Mouse (Mus musculus): Measurements from ENCODE around the gene Becn1. TPM values are rescaled to one million over a fixed set of nuclear protein-coding genes. Genes with fewer than 3 reads are reported as not detected.
A peak's percentile ranks its signal among the peaks of the same experiment; 100 is the strongest.

Becn1 gene
- polyA plus RNA-seq, 1 experiment = 103 TPM

- H3K4me3 ChIP-seq (ENCODE audit: insufficient read depth, poor library complexity, severe bottlenecking) = no peak overlapping the region
- H3K79me3 ChIP-seq (ENCODE audit: low read depth) = no peaks in the 10 kb centered on the region
- no peaks in the 10 kb centered on the region for H3K79me2 ChIP-seq (ENCODE audit: control insufficient read depth, insufficient read depth)
- no peak for TF ChIP-seq MAX (IDR thresholded peaks at IDR 0.05)
- TF ChIP-seq CEBPB (IDR thresholded peaks at IDR 0.05; ENCODE audit: low read depth) = no peak
- TF ChIP-seq FOSL1 (IDR thresholded peaks at IDR 0.05; ENCODE audit: insufficient read depth, low read length, poor library complexity, severe bottlenecking) = no peak
- TF ChIP-seq MYOD1 (IDR thresholded peaks at IDR 0.05; ENCODE audit: control insufficient read depth, insufficient read length, low read depth) = no peak
- TF ChIP-seq MYOG (IDR thresholded peaks at IDR 0.05; ENCODE audit: control insufficient read depth, extremely low read depth, insufficient read length) = no peak
- no peak for TF ChIP-seq USF1 (IDR thresholded peaks at IDR 0.05; ENCODE audit: low read depth)
- no peak for TF ChIP-seq CTCF (IDR thresholded peaks at IDR 0.05; ENCODE audit: control insufficient read depth, insufficient read depth, insufficient read length)
- no peak overlapping the region for H3ac ChIP-seq (ENCODE audit: control insufficient read depth, insufficient read length, low read depth)
- no peaks in the 10 kb centered on the region for H3K36me3 ChIP-seq (ENCODE audit: control insufficient read depth, insufficient read depth)
- peaks cover 11% of the 10 kb centered on the region for H3K27me3 ChIP-seq (ENCODE audit: control insufficient read depth, insufficient read depth, insufficient read length)
Measured at GRCm38 (mm10) chr11:101347083-101347775, 45.1 kb upstream of the Becn1 start.

- Histone ChIP-seq H3ac (ENCODE audit: control insufficient read depth, insufficient read length, low read depth) (peak overlapping the region; percentile 18), H3K36me3 (ENCODE audit: control insufficient read depth, insufficient read depth) (no peaks in the 10 kb centered on the region), H3K27me3 (ENCODE audit: control insufficient read depth, insufficient read depth, insufficient read length) (peaks cover 4% of the 10 kb centered on the region), H3K79me3 (ENCODE audit: low read depth) (no peaks in the 10 kb centered on the region), H3K79me2 (ENCODE audit: control insufficient read depth, insufficient read depth) (no peaks in the 10 kb centered on the region), H3K4me3 (ENCODE audit: insufficient read depth, poor library complexity, severe bottlenecking) (no peak overlapping the region)
- TF ChIP-seq MYOD1 (IDR thresholded peaks at IDR 0.05; ENCODE audit: control insufficient read depth, insufficient read length, low read depth) (no peak), MAX (IDR thresholded peaks at IDR 0.05) (no peak), MYOG (IDR thresholded peaks at IDR 0.05; ENCODE audit: control insufficient read depth, extremely low read depth, insufficient read length) (no peak), CTCF (IDR thresholded peaks at IDR 0.05; ENCODE audit: control insufficient read depth, insufficient read depth, insufficient read length) (no peak), CEBPB (IDR thresholded peaks at IDR 0.05; ENCODE audit: low read depth) (no peak), USF1 (IDR thresholded peaks at IDR 0.05; ENCODE audit: low read depth) (no peak), FOSL1 (IDR thresholded peaks at IDR 0.05; ENCODE audit: insufficient read depth, low read length, poor library complexity, severe bottlenecking) (no peak)
Measured at GRCm38 (mm10) chr11:101338123-101338760, 36.2 kb upstream of the Becn1 start.

- Histone ChIP-seq H3K36me3 (ENCODE audit: control insufficient read depth, insufficient read depth) (no peaks in the 10 kb centered on the region), H3K79me3 (ENCODE audit: low read depth) (no peaks in the 10 kb centered on the region), H3ac (ENCODE audit: control insufficient read depth, insufficient read length, low read depth) (no peak overlapping the region), H3K79me2 (ENCODE audit: control insufficient read depth, insufficient read depth) (no peaks in the 10 kb centered on the region), H3K4me3 (ENCODE audit: insufficient read depth, poor library complexity, severe bottlenecking) (no peak overlapping the region), H3K27me3 (ENCODE audit: control insufficient read depth, insufficient read depth, insufficient read length) (no peaks in the 10 kb centered on the region)
- TF ChIP-seq MYOG (IDR thresholded peaks at IDR 0.05; ENCODE audit: control insufficient read depth, extremely low read depth, insufficient read length) = no peak
- TF ChIP-seq CEBPB (IDR thresholded peaks at IDR 0.05; ENCODE audit: low read depth) = no peak
- no peak for TF ChIP-seq FOSL1 (IDR thresholded peaks at IDR 0.05; ENCODE audit: insufficient read depth, low read length, poor library complexity, severe bottlenecking)
- TF ChIP-seq MYOD1 (IDR thresholded peaks at IDR 0.05; ENCODE audit: control insufficient read depth, insufficient read length, low read depth) = no peak
- TF ChIP-seq CTCF (IDR thresholded peaks at IDR 0.05; ENCODE audit: control insufficient read depth, insufficient read depth, insufficient read length) = no peak
- no peak for TF ChIP-seq USF1 (IDR thresholded peaks at IDR 0.05; ENCODE audit: low read depth)
- TF ChIP-seq MAX (IDR thresholded peaks at IDR 0.05) = no peak
Measured at GRCm38 (mm10) chr11:101335685-101336084, 33.6 kb upstream of the Becn1 start.

- H3K27me3 ChIP-seq (ENCODE audit: control insufficient read depth, insufficient read depth, insufficient read length) = no peaks in the 10 kb centered on the region
- no peak overlapping the region for H3K4me3 ChIP-seq (ENCODE audit: insufficient read depth, poor library complexity, severe bottlenecking)
- H3ac ChIP-seq (ENCODE audit: control insufficient read depth, insufficient read length, low read depth) = no peak overlapping the region
- TF ChIP-seq MAX (IDR thresholded peaks at IDR 0.05) = no peak
- TF ChIP-seq MYOD1 (IDR thresholded peaks at IDR 0.05; ENCODE audit: control insufficient read depth, insufficient read length, low read depth) = no peak
- no peak for TF ChIP-seq CTCF (IDR thresholded peaks at IDR 0.05; ENCODE audit: control insufficient read depth, insufficient read depth, insufficient read length)
- no peak for TF ChIP-seq CEBPB (IDR thresholded peaks at IDR 0.05; ENCODE audit: low read depth)
- no peak for TF ChIP-seq MYOG (IDR thresholded peaks at IDR 0.05; ENCODE audit: control insufficient read depth, extremely low read depth, insufficient read length)
- TF ChIP-seq FOSL1 (IDR thresholded peaks at IDR 0.05; ENCODE audit: insufficient read depth, low read length, poor library complexity, severe bottlenecking) = no peak
- no peak for TF ChIP-seq USF1 (IDR thresholded peaks at IDR 0.05; ENCODE audit: low read depth)
- no peaks in the 10 kb centered on the region for H3K36me3 ChIP-seq (ENCODE audit: control insufficient read depth, insufficient read depth)
- H3K79me2 ChIP-seq (ENCODE audit: control insufficient read depth, insufficient read depth) = no peaks in the 10 kb centered on the region
- H3K79me3 ChIP-seq (ENCODE audit: low read depth) = no peaks in the 10 kb centered on the region
Measured at GRCm38 (mm10) chr11:101334516-101334915, 32.4 kb upstream of the Becn1 start.

GRCm38 (mm10) chr11:101334023-101334422 lies 31.9 kb upstream of the Becn1 start:
- Histone ChIP-seq H3K4me3 (ENCODE audit: insufficient read depth, poor library complexity, severe bottlenecking) (no peak overlapping the region), H3K27me3 (ENCODE audit: control insufficient read depth, insufficient read depth, insufficient read length) (no peaks in the 10 kb centered on the region), H3ac (ENCODE audit: control insufficient read depth, insufficient read length, low read depth) (no peak overlapping the region), H3K79me2 (ENCODE audit: control insufficient read depth, insufficient read depth) (no peaks in the 10 kb centered on the region), H3K36me3 (ENCODE audit: control insufficient read depth, insufficient read depth) (no peaks in the 10 kb centered on the region), H3K79me3 (ENCODE audit: low read depth) (no peaks in the 10 kb centered on the region)
- TF ChIP-seq USF1 (IDR thresholded peaks at IDR 0.05; ENCODE audit: low read depth) (no peak), FOSL1 (IDR thresholded peaks at IDR 0.05; ENCODE audit: insufficient read depth, low read length, poor library complexity, severe bottlenecking) (no peak), MAX (IDR thresholded peaks at IDR 0.05) (no peak), MYOD1 (IDR thresholded peaks at IDR 0.05; ENCODE audit: control insufficient read depth, insufficient read length, low read depth) (no peak), CEBPB (IDR thresholded peaks at IDR 0.05; ENCODE audit: low read depth) (no peak), CTCF (IDR thresholded peaks at IDR 0.05; ENCODE audit: control insufficient read depth, insufficient read depth, insufficient read length) (no peak), MYOG (IDR thresholded peaks at IDR 0.05; ENCODE audit: control insufficient read depth, extremely low read depth, insufficient read length) (no peak)
